Mouse (Mus musculus): ENCODE data around the gene Tmbim4. TPM values are rescaled to one million over a fixed set of nuclear protein-coding genes. Genes with fewer than 3 reads are reported as not detected.

Tmbim4 gene
- polyA plus RNA-seq, 1 experiment from 2014 or later, result 107 TPM

GRCm38 (mm10) chr10:120220776-120221175 is 19.4 kb downstream of the Tmbim4 start:
- Histone ChIP-seq H3K4me3 (replicated peaks) (no peak overlapping the region), H3K27me3 (no peaks in the 10 kb centered on the region), H3K4me2 (replicated peaks) (no peak overlapping the region), H3K9me3 (replicated peaks) (no peaks in the 10 kb centered on the region), H3K9ac (no peak overlapping the region), H3K4me1 (no peaks in the 10 kb centered on the region), H3K27ac (replicated peaks) (no peak overlapping the region), H3K36me3 (peaks cover 19% of the 10 kb centered on the region)
- ATAC-seq (ENCODE audit: insufficient number of reproducible peaks, low FRiP score, low TSS enrichment, low read depth), result no peak
- 76% methylated on average over 7 of the region's 7 CpGs for WGBS

DNA sequence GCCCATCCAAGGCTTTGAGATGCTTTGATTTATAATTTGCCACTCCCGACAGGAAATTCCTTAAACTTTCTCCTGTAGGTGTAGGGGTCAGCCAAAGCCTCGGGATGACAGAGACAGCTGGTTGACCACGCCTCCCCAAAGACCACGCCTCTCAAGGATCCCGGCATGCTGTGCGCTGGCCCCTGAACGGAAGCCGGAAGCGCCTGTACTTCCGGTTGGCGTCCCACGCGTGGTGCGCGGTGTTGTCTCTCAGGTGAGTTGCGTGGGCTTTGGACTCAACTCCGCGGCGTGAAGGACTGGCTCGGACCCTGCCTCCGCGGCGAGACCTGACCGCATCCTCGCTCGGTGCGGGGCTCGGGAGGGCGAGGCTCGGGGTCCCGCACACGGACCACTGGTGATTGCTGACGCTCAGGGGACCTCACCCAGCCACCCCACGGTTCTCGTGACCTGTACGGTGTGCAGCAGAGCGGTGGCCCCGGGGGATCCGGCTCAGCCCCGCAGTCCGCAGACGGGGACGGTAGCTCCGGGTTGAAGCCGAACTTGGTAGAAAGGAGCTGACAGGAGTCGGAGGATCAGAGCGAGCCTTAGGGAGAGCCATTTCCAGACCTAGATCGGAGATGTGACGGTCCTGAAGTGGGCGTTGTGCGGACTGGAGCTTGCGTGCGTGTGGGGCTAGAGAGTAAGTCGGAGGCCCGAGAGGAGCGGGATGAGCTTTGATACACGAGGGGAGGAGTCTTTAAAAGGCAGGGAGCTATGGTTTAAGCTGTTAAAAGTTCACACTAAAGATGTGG is 25.7 kb downstream of the Tmbim4 start, which contains the start of gene Llph:
Llph (plus strand) TSS at position 200 of the 791 bp plus-strand sequence.
- ATAC-seq (ENCODE audit: insufficient number of reproducible peaks, low FRiP score, low TSS enrichment, low read depth), result peak; percentile 90
- Histone ChIP-seq H3K9ac (peak within 1 kb of the TSS; percentile 88), H3K36me3 (peaks cover 31% of the 10 kb centered on the region), H3K27me3 (no peaks in the 10 kb centered on the region), H3K4me3 (replicated peaks) (peak within 1 kb of the TSS; percentile 99), H3K9me3 (replicated peaks) (no peaks in the 10 kb centered on the region), H3K4me2 (replicated peaks) (peak within 1 kb of the TSS; percentile 71), H3K4me1 (peaks cover 25% of the 10 kb centered on the region), H3K27ac (replicated peaks) (peak within 1 kb of the TSS; percentile 74)
- WGBS, result under 1% methylated on average over 57 of the region's 57 CpGs

DNA sequence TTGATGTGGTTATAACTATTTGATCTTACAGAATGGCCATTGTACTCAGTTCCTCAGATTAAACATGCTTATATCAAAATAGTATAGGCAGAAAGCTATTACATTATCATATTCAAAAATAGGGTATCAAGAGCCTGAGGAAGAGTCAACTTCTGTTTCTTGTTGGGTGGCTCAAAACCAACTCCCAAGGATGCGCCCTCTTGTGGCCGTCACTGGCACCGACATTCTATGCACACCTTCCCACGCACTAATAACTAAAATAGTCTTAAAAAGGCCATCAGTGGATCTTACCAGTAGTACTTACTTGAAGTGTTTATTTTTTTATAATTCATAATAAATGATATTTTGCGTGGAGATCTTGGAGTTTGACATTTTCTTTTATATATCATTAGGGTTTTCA is 30.3 kb downstream of the Tmbim4 start:
- peaks cover 27% of the 10 kb centered on the region for H3K36me3 ChIP-seq
- no peaks in the 10 kb centered on the region for H3K27me3 ChIP-seq
- H3K4me3 ChIP-seq (replicated peaks), result no peak overlapping the region
- no peak overlapping the region for H3K4me2 ChIP-seq (replicated peaks)
- H3K9me3 ChIP-seq (replicated peaks), result no peaks in the 10 kb centered on the region
- WGBS, result 33% methylated on average over 5 of the region's 5 CpGs
- no peak for ATAC-seq (ENCODE audit: insufficient number of reproducible peaks, low FRiP score, low TSS enrichment, low read depth)
- H3K4me1 ChIP-seq, result peaks cover 22% of the 10 kb centered on the region
- H3K27ac ChIP-seq (replicated peaks), result no peak overlapping the region
- H3K9ac ChIP-seq, result no peak overlapping the region

GRCm38 (mm10) chr10:120233655-120234367 is 32.4 kb downstream of the Tmbim4 start:
- 28% methylated on average over 18 of the region's 18 CpGs for WGBS
- no peak overlapping the region for H3K9ac ChIP-seq

DNA sequence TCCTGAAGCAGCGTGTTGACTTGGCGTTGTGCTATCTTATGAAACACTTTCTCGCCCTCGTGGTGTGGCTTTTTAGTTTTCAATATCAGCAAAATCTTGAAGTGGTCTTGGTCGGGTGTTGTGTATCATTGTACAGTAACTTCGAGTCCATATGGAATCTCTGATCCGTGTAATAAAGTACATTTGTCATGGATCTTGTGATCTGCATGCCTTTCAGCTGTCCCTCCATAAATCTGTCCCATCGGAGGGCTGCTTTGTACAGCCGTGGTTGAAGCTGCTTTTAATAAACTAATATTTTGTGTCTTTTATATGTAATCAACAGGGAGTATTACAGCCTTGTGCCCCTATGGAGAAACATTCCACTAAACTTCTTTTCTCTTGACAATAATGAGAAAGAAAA is 35.5 kb downstream of the Tmbim4 start:
- Histone ChIP-seq H3K36me3 (no peaks in the 10 kb centered on the region), H3K4me2 (replicated peaks) (0 out of 2 replicates have a peak overlapping the region, but pooled peaks have one; percentile 3), H3K9me3 (replicated peaks) (no peaks in the 10 kb centered on the region), H3K9ac (no peak overlapping the region), H3K27me3 (no peaks in the 10 kb centered on the region), H3K4me3 (replicated peaks) (no peak overlapping the region), H3K4me1 (no peaks in the 10 kb centered on the region), H3K27ac (replicated peaks) (no peak overlapping the region)
- 35% methylated on average over 9 of the region's 9 CpGs for WGBS
- no peak for ATAC-seq (ENCODE audit: insufficient number of reproducible peaks, low FRiP score, low TSS enrichment, low read depth)

More at GRCm38 (mm10) chr10:120233655-120234367, 32.4 kb downstream of the Tmbim4 start:
- Histone ChIP-seq H3K4me2 (replicated peaks) (peak overlapping the region; percentile 25; the same call in 1 of the 2 replicates), H3K4me3 (replicated peaks) (no peak overlapping the region), H3K27me3 (no peaks in the 10 kb centered on the region), H3K36me3 (peaks cover 22% of the 10 kb centered on the region), H3K4me1 (peaks cover 5% of the 10 kb centered on the region; the same call in 1 of the 2 replicates), H3K27ac (replicated peaks) (no peak overlapping the region), H3K9me3 (replicated peaks) (no peaks in the 10 kb centered on the region)
- ATAC-seq (ENCODE audit: insufficient number of reproducible peaks, low FRiP score, low TSS enrichment, low read depth), result 0 out of 2 replicates have a peak, but pooled peaks have one; percentile 13

DNA sequence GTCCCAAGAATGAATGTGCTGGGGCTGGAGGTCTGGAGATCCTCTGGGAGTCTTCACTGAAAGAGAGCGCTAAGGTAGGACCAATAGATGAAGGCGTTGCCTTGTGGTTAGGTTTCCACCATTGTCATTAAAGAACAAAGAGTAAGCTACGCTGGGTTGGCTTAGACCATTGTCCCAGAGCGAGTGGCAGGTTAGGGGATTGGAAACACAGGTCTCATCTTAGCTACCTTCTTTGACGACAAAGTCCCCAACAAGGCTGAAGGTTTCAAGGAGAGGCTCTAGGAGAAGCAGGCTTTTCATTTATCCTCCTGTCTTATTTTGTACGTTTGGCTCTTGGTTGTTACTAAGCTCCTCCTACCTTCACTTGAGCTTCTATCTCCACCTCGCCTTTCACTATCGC is 36.9 kb downstream of the Tmbim4 start:
- Histone ChIP-seq H3K36me3 (no peaks in the 10 kb centered on the region), H3K9me3 (replicated peaks) (no peaks in the 10 kb centered on the region), H3K4me1 (no peaks in the 10 kb centered on the region), H3K27me3 (no peaks in the 10 kb centered on the region), H3K4me3 (replicated peaks) (no peak overlapping the region), H3K9ac (no peak overlapping the region), H3K4me2 (replicated peaks) (no peak overlapping the region), H3K27ac (replicated peaks) (no peak overlapping the region)
- ATAC-seq (ENCODE audit: insufficient number of reproducible peaks, low FRiP score, low TSS enrichment, low read depth), result no peak
- 88% methylated on average over 8 of the region's 8 CpGs for WGBS

GRCm38 (mm10) chr10:120239476-120239875 is 38.1 kb downstream of the Tmbim4 start:
- Histone ChIP-seq H3K9me3 (replicated peaks) (no peaks in the 10 kb centered on the region), H3K27ac (replicated peaks) (no peak overlapping the region), H3K27me3 (no peaks in the 10 kb centered on the region), H3K36me3 (no peaks in the 10 kb centered on the region), H3K9ac (no peak overlapping the region), H3K4me3 (replicated peaks) (no peak overlapping the region), H3K4me2 (replicated peaks) (no peak overlapping the region), H3K4me1 (no peaks in the 10 kb centered on the region)
- ATAC-seq (ENCODE audit: insufficient number of reproducible peaks, low FRiP score, low TSS enrichment, low read depth), result no peak
- WGBS, result 68% methylated on average over 6 of the region's 6 CpGs

- no peak overlapping the region for H3K9ac ChIP-seq
- WGBS, result 20% methylated on average over 6 of the region's 6 CpGs
- no peak for ATAC-seq (ENCODE audit: insufficient number of reproducible peaks, low FRiP score, low TSS enrichment, low read depth)
- no peaks in the 10 kb centered on the region for H3K9me3 ChIP-seq (replicated peaks)
- no peak overlapping the region for H3K4me2 ChIP-seq (replicated peaks)
- no peak overlapping the region for H3K4me3 ChIP-seq (replicated peaks)
- no peaks in the 10 kb centered on the region for H3K36me3 ChIP-seq
- H3K27me3 ChIP-seq, result no peaks in the 10 kb centered on the region
- no peak overlapping the region for H3K27ac ChIP-seq (replicated peaks)
- peaks cover 22% of the 10 kb centered on the region for H3K4me1 ChIP-seq
These were observed 41.0 kb downstream of the Tmbim4 start for GRCm38 (mm10) chr10:120242421-120242820.

- WGBS, result 28% methylated on average over 5 of the region's 5 CpGs
- no peak overlapping the region; the same call in 1 of the 2 replicates for H3K27ac ChIP-seq (replicated peaks)
- no peak overlapping the region for H3K4me3 ChIP-seq (replicated peaks)
- peaks cover 22% of the 10 kb centered on the region for H3K4me1 ChIP-seq
- peak overlapping the region; percentile 30; the same call in 1 of the 2 replicates for H3K4me2 ChIP-seq (replicated peaks)
- H3K36me3 ChIP-seq, result no peaks in the 10 kb centered on the region
- H3K9ac ChIP-seq, result no peak overlapping the region
- peak; percentile 63; the same call in 1 of the 2 replicates for ATAC-seq (ENCODE audit: insufficient number of reproducible peaks, low FRiP score, low TSS enrichment, low read depth)
- no peaks in the 10 kb centered on the region for H3K9me3 ChIP-seq (replicated peaks)
- H3K27me3 ChIP-seq, result no peaks in the 10 kb centered on the region
These were observed 44.3 kb downstream of the Tmbim4 start for GRCm38 (mm10) chr10:120245681-120246080.

GRCm38 (mm10) chr10:120246994-120247750 is 45.8 kb downstream of the Tmbim4 start:
- no peak for ATAC-seq (ENCODE audit: insufficient number of reproducible peaks, low FRiP score, low TSS enrichment, low read depth)
- 27% methylated on average over 9 of the region's 9 CpGs for WGBS
- Histone ChIP-seq H3K4me1 (peaks cover 26% of the 10 kb centered on the region), H3K27me3 (no peaks in the 10 kb centered on the region), H3K9ac (no peak overlapping the region), H3K4me3 (replicated peaks) (no peak overlapping the region), H3K4me2 (replicated peaks) (peak overlapping the region; percentile 18), H3K36me3 (no peaks in the 10 kb centered on the region), H3K27ac (replicated peaks) (peak overlapping the region; percentile 18; the same call in 1 of the 2 replicates), H3K9me3 (replicated peaks) (no peaks in the 10 kb centered on the region)

All from embryonic facial prominence, embryonic 15.5 days (tissue).